Mouse (Mus musculus) hindbrain, embryonic 13.5 days (tissue): ENCODE measurements around the gene Prtn3. TPM values are rescaled to one million over a fixed set of nuclear protein-coding genes. Genes with fewer than 3 reads are reported as not detected.
A peak's percentile ranks its signal among the peaks of the same experiment; 100 is the strongest.

Experiments
- ATAC-seq: fragments of 200-750 bp; cut with Nextera tagmentation; 2 replicates; pipeline ENCODE4 v1.8.0; 2017; ENCODE audit warnings: moderate TSS enrichment; ENCODE audit not compliant: low FRiP score
- H3K27ac ChIP-seq: fragments of 300-500 bp; sonication (generic); 2 replicates; pipeline ENCODE4 v1.5.1; 2015; ENCODE audit warnings: inconsistent platforms, mild to moderate bottlenecking, moderate library complexity
- H3K27me3 ChIP-seq: fragments of 300-500 bp; sonication (generic); 2 replicates; pipeline ENCODE4 v1.6.1; 2015; ENCODE audit warnings: mild to moderate bottlenecking, inconsistent platforms
- H3K36me3 ChIP-seq: fragments of 300-500 bp; sonication (generic); 2 replicates; pipeline ENCODE4 v1.6.1; 2015; ENCODE audit warnings: mild to moderate bottlenecking, inconsistent platforms
- H3K4me1 ChIP-seq: fragments of 300-500 bp; sonication (generic); replicated peaks from 2 replicates; pipeline ENCODE4 v1.6.1; 2015; ENCODE audit warnings: inconsistent platforms
- H3K4me2 ChIP-seq: fragments of 300-500 bp; sonication (generic); 2 replicates; pipeline ENCODE4 v1.6.1; 2015; ENCODE audit warnings: inconsistent platforms, mild to moderate bottlenecking, moderate library complexity
- H3K4me3 ChIP-seq: fragments of 300-500 bp; sonication (generic); 2 replicates; pipeline ENCODE4 v1.5.1; 2015; ENCODE audit warnings: mild to moderate bottlenecking, inconsistent platforms
- H3K9ac ChIP-seq: fragments of 300-500 bp; sonication (generic); 2 replicates; pipeline ENCODE4 v1.6.1; 2015; ENCODE audit warnings: mild to moderate bottlenecking, inconsistent platforms
- H3K9me3 ChIP-seq: fragments of 300-500 bp; sonication (generic); 2 replicates; pipeline ENCODE4 v1.6.1; 2016; ENCODE audit warnings: inconsistent platforms
- WGBS: fragments of 180-500 bp; shearing (Covaris S2); methylation state at CpG from one replicate; pipeline ENCODE4 v1.1.7; 2015; 5-methylcytosine and 5-hydroxymethylcytosine counted together
- polyA plus RNA-seq: library from polyadenylated mRNA; unstranded; fragments of >200 nt; fragmentation: Nextera tagmentation; extraction: Ambion mirVana; gene quantifications from 2 replicates; pipeline ENCODE4 v1.2.1, GENCODE M21; 2015

Prtn3 gene
- polyA plus RNA-seq, 1 experiment from 2014 or later, result 15.6 TPM

DNA sequence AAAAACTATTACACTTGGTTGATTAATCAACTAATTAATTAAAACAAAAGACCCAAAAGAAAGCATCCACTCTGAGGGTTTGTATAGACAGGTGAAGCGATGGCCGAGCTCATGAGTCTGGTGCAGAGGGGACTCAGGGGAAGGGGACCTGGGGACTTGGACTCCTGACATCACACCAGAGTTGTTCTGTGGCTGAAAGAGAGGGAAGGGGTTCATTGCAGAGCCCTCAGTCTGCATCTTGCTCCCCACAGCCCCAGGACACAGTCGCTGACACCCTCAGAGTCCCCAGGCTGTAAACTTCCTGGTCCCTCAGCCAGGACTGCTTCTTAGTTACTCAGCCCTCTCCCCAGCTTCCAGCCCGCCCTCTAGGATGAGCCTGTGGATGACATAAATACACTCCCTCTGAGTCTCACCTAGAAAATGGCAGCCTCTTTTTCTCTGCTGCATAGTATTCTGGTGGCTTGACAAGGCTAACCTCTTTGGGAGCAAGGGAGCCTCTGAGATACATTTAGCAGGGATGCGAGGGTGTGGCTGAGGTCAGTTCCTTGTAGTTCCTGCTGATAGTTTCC is 43.3 kb downstream of the Prtn3 start:
- 69% methylated on average over 5 of the region's 5 CpGs for WGBS
- peak overlapping the region; percentile 97 for H3K9ac ChIP-seq
- peak overlapping the region; percentile 78 for H3K4me3 ChIP-seq
- H3K4me1 ChIP-seq, result peaks cover 68% of the 10 kb centered on the region
- no peaks in the 10 kb centered on the region for H3K9me3 ChIP-seq
- H3K4me2 ChIP-seq, result peak overlapping the region; percentile 97
- H3K27me3 ChIP-seq, result peaks cover 55% of the 10 kb centered on the region
- H3K36me3 ChIP-seq, result peaks cover 6% of the 10 kb centered on the region
- H3K27ac ChIP-seq, result no peak overlapping the region
- no peak for ATAC-seq

DNA sequence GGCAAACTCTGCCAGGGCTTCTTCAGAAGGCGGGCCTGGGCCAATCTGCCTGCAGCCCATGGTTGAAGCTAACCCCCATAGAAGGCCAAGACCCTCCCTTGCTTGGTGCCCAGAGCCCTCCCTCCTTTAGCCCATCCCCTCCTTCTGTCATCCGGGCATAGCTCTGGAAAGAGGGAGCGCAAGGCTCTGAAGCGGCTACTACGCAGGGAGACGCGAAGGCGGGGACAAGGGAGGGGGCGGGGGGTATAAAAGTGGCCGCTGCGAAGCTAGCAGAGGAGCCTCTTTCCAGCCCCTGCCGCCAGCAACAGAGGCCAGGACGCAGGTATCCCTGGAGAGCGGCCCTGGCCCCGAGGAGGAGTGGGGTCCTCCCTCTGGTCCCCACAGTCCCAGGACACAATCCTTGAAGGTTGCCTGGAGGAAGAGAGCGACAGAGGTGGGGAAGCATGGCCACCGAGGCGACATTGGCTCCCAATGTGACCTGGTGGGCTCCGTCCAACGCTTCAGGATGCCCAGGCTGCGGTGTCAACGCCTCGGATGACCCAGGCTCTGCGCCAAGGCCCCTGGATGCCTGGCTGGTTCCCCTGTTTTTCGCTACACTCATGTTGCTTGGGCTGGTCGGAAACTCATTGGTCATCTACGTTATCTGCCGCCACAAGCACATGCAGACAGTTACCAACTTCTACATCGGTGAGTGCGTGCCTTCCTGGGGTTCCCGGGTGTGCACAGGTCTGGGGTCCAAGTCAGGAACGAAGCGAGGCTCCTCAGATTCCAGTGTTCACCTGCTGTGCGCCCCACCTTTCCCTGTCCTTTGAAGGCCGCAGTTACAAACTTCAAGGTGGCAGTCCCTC is 44.2 kb downstream of the Prtn3 start:
- 0 out of 2 replicates have a peak overlapping the region, but pooled peaks have one; percentile 78 for H3K4me3 ChIP-seq
- H3K27me3 ChIP-seq, result peaks cover 63% of the 10 kb centered on the region
- no peak for ATAC-seq
- H3K4me2 ChIP-seq, result peak overlapping the region; percentile 20; the same call in 1 of the 2 replicates
- WGBS, result 4% methylated on average over 35 of the region's 35 CpGs
- peak overlapping the region; percentile 43 for H3K9ac ChIP-seq
- no peak overlapping the region for H3K27ac ChIP-seq
- H3K4me1 ChIP-seq, result peaks cover 68% of the 10 kb centered on the region
- H3K36me3 ChIP-seq, result 0 out of 2 replicates have a peak, but pooled peaks cover under 1% of the 10 kb centered on the region
- H3K9me3 ChIP-seq, result no peaks in the 10 kb centered on the region

DNA sequence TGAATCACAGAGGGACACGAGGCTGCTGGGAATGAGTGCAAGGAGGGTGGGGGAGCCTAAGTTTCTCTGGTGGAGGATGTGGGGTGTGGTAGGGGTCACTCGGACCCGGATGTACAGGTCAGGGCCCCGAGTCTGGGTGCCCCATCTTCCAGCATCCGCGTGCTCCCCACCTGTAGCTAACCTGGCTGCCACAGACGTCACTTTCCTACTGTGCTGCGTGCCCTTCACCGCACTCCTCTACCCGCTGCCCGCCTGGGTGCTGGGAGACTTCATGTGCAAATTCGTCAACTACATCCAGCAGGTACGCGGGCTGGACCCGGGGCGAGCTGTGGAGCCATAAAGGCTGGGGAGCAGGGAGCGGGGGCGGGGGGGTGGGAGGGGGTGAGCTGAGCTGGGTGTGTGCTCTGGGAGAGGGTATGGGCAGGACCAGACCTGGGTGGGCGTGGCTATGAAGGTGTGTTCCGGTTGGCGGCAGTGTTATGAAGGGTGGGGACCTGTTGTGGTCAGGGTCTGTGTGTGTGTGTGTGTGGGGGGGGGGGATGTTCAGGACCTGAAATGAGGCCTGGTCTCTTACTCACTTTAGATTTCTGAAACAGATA is 45.1 kb downstream of the Prtn3 start:
- Histone ChIP-seq H3K9me3 (no peaks in the 10 kb centered on the region), H3K36me3 (no peaks in the 10 kb centered on the region), H3K27me3 (peaks cover 71% of the 10 kb centered on the region), H3K9ac (peak overlapping the region; percentile 43; the same call in 1 of the 2 replicates), H3K4me1 (peaks cover 61% of the 10 kb centered on the region), H3K27ac (no peak overlapping the region), H3K4me2 (no peak overlapping the region), H3K4me3 (no peak overlapping the region)
- no peak for ATAC-seq
- WGBS, result 4% methylated on average over 21 of the region's 21 CpGs

DNA sequence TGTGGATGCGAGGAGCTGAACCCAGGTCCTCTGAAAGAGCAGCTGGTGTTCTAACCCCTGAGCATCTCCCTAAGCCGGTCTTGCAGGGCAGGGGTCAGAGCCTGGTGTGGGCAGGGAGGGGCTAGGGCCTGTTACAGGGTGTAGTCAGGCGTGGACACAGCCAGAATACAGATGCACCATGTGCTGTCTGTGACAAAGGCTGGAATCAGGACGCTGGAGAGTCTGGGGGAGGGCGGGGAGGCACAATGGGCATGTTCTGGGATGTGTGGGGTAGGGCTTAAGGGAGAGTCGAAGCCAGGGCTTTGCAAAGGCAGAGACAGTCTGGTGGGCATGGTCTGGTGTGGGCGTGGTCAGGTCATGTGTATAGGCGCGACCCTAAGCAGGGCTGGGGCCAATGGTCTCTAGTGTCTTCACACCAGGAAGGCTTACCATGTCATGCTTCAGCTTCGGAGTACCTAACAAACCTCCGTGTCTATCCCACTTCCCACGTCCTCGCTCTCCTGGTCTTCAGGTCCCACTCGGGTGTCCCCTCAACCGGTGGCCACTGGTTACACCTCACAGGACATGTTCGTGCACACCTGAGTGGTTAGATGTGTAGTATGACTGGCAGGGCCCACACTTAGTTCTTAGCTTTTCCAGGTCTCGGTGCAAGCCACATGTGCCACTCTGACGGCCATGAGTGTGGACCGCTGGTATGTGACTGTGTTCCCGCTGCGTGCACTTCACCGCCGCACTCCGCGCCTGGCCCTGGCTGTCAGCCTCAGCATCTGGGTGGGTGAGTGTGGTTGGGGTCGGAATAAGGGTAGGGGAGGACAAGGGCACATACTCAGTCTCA is 46.0 kb downstream of the Prtn3 start:
- Histone ChIP-seq H3K4me2 (peak overlapping the region; percentile 50), H3K9me3 (no peaks in the 10 kb centered on the region), H3K4me1 (peaks cover 52% of the 10 kb centered on the region), H3K4me3 (peak overlapping the region; percentile 30), H3K9ac (no peak overlapping the region), H3K27me3 (peaks cover 75% of the 10 kb centered on the region), H3K36me3 (no peaks in the 10 kb centered on the region), H3K27ac (no peak overlapping the region)
- 18% methylated on average over 25 of the region's 26 CpGs for WGBS
- no peak for ATAC-seq

DNA sequence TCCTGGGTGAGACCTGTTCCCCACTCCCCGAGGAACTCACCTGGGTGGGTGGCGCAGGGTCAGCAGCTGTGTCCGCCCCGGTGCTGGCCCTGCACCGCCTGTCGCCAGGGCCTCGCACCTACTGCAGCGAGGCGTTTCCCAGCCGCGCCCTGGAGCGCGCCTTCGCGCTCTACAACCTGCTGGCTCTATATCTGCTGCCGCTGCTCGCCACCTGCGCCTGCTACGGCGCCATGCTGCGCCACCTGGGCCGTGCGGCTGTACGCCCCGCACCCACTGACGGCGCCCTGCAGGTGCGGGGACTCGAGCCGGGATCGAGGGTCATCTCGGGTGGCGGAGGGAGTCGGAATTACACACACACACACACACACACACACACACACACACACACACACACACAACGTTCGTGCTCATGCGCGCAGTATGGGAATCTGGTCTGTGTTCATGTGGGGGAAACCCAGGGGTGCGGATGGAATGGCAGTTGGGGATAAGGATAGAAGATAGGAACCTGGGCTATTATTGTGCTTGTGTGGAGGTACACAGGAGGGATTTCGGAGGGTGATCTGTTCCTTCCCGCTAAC is 46.8 kb downstream of the Prtn3 start, which contains the start of gene R3hdm4:
R3hdm4 (minus strand) TSS at position 251 of the 578 bp plus-strand sequence.
- no peak within 1 kb of the TSS for H3K27ac ChIP-seq
- no peaks in the 10 kb centered on the region for H3K9me3 ChIP-seq
- H3K4me3 ChIP-seq, result peak within 1 kb of the TSS; percentile 30
- 4% methylated on average over 41 of the region's 41 CpGs for WGBS
- peaks cover 51% of the 10 kb centered on the region for H3K4me1 ChIP-seq
- H3K9ac ChIP-seq, result peak within 1 kb of the TSS; percentile 58
- H3K27me3 ChIP-seq, result peaks cover 75% of the 10 kb centered on the region
- H3K36me3 ChIP-seq, result no peaks in the 10 kb centered on the region
- no peak for ATAC-seq
- peak within 1 kb of the TSS; percentile 50 for H3K4me2 ChIP-seq

DNA sequence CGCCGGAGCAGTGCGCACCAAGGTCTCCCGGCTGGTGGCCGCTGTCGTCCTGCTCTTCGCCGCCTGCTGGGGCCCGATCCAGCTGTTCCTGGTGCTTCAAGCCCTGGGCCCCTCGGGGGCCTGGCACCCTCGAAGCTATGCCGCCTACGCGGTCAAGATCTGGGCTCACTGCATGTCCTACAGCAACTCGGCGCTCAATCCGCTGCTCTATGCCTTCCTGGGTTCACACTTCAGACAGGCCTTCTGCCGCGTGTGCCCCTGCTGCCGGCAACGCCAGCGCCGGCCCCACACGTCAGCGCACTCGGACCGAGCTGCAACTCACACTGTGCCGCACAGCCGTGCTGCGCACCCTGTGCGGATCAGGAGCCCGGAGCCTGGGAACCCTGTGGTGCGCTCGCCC is 47.3 kb downstream of the Prtn3 start:
- no peak for ATAC-seq
- Histone ChIP-seq H3K9ac (peak overlapping the region; percentile 58), H3K4me1 (peaks cover 54% of the 10 kb centered on the region), H3K27me3 (peaks cover 75% of the 10 kb centered on the region), H3K36me3 (no peaks in the 10 kb centered on the region), H3K4me2 (peak overlapping the region; percentile 50), H3K9me3 (no peaks in the 10 kb centered on the region), H3K4me3 (peak overlapping the region; percentile 30), H3K27ac (no peak overlapping the region)
- WGBS, result under 1% methylated on average over 34 of the region's 34 CpGs

DNA sequence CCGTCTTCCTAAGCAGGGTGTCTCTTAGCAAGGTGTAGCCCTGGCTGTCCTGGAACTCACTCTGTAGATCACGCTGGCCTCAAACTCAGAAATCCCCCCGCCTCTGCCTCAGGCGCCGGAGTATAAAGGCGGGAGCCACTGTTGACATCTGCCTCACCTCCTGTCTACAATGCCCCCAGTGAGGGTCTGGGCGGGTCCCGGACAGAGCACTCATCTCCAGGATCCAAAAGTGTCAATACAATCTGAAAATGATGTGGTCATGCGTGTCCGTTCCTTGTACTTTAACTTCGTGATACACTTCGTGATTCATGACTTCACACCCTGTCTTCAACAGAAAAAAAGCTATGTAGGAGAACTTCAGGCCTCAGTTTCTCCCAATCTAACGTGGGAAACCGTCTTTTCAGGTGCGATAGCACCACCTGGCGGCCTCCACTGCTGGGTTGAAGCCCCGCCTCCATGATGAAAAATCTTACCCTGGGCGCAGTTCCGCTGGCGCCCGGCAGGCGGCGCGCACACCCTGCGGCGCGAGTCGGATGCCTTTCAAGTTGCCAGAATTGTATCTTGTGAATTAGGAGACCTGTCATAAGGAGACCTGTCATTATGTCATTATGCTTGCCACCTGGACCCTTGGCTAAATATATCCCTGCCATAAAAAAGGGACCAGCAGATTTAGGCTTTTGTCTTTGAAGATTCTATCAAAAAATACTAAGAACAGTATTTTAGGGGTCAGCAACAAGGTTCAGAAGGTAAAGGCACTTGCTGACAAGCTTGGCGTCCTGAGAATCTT is 50.9 kb downstream of the Prtn3 start:
- peaks cover 49% of the 10 kb centered on the region for H3K4me1 ChIP-seq
- no peaks in the 10 kb centered on the region for H3K9me3 ChIP-seq
- peak overlapping the region; percentile 87; the same call in 1 of the 2 replicates for H3K4me3 ChIP-seq
- peaks cover 44% of the 10 kb centered on the region for H3K27me3 ChIP-seq
- WGBS, result 9% methylated on average over 29 of the region's 29 CpGs
- H3K9ac ChIP-seq, result no peak overlapping the region
- ATAC-seq, result no peak
- H3K4me2 ChIP-seq, result peak overlapping the region; percentile 89; the same call in 1 of the 2 replicates
- no peak overlapping the region for H3K27ac ChIP-seq
- no peaks in the 10 kb centered on the region for H3K36me3 ChIP-seq

DNA sequence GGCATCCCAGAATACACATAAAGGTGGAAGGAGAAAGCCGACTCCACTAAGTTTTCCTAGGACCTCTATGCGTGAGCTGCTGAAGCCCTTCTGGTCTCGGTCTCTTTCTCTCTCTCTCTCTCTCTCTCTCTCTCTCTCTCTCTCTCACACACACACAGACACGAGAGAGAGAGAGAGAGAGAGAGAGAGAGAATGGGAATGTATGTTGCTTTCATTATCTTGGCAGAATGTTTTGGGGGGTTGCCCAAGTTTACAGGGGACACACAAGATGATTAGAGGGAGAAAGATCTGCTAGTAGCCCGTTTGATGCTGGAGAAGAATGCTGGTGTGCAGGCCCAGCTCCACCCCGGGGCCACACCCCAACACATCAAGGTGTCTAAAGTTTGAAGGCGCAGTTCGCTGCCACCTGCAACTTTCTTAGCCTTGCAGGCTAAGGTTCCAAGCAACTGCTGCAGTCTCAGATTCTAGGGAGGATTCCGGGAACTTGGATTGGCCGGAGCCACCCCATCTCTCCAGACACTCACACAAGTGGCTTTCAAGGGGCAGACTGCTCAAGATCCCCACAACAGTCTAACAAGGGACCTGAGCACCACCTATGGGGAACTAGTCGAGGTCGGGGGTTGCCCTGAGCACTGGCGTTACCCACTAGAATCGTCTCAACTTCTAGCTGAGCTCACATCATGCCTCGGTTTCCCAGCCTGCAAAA is 51.7 kb downstream of the Prtn3 start:
- H3K36me3 ChIP-seq, result peaks cover 2% of the 10 kb centered on the region
- 12% methylated on average over 15 of the region's 15 CpGs for WGBS
- H3K27me3 ChIP-seq, result peaks cover 37% of the 10 kb centered on the region
- peak overlapping the region; percentile 95 for H3K9ac ChIP-seq
- peaks cover 49% of the 10 kb centered on the region for H3K4me1 ChIP-seq
- no peaks in the 10 kb centered on the region for H3K9me3 ChIP-seq
- H3K4me3 ChIP-seq, result peak overlapping the region; percentile 87
- peak overlapping the region; percentile 89 for H3K4me2 ChIP-seq
- peak; percentile 2; the same call in 1 of the 2 replicates for ATAC-seq
- H3K27ac ChIP-seq, result peak overlapping the region; percentile 94

DNA sequence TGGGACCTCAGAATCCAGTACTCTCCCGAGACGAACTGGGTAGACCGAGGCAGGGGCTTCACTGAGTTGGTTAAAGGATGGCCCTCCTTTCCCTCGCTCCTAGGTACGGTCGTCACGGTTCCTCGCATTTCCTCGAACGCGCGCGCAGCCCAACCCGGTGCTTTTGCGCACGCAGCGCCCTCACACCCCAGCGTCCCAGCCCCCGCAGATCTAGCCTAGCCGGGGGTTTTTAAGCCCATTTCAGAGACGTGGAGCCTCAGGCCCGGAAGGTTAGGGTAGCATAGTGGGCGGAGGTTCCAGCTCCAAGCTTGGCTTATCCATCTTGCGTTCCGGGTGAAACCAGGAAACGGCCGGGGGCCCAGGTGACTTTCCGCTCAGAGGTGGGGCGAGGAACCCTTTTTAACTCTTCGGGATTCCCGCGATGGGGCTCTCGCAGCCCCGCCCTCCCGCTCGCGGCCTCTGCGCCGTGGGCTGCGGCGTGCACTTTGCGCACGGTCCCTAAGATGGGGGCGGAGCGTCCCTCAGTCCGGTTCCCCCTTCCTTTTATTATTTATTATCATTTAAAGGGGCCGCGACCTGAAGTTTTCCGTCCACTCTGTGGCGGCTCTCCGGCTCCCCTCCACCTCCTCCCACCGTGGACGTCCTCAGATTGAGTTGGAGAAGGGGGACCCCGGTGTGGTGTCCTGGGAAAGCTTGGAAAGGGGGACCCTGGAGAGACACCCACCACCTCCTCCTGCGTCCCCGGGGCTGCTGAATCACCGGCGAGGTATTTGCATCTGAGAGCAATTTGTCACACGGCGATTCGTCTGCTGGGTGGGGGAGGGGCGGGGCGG is 52.4 kb downstream of the Prtn3 start, which contains the start of gene Arid3a:
Arid3a (plus strand) TSS at position 553 of the 833 bp plus-strand sequence.
- Histone ChIP-seq H3K36me3 (peaks cover 9% of the 10 kb centered on the region), H3K4me3 (peak within 1 kb of the TSS; percentile 87), H3K27ac (peak within 1 kb of the TSS; percentile 94), H3K4me1 (peaks cover 48% of the 10 kb centered on the region), H3K27me3 (peaks cover 29% of the 10 kb centered on the region), H3K9ac (peak within 1 kb of the TSS; percentile 95), H3K9me3 (no peaks in the 10 kb centered on the region), H3K4me2 (peak within 1 kb of the TSS; percentile 89)
- WGBS, result under 1% methylated on average over 63 of the region's 63 CpGs
- ATAC-seq, result peak; percentile 73
